Mouse (Mus musculus) mouse trophoblast stem cell (cell line): ENCODE data around the gene Spock1.

Experiments used
- in situ Hi-C, 2 experiments: fragments of 300-500 bp; cut with MseI, MboI; formaldehyde crosslinking; loops; 2 replicates in 1 of 2; 3 replicates in 1 of 2; pipeline ENCODE4 v1.15.1; 2025

The Spock1 gene

DNA sequence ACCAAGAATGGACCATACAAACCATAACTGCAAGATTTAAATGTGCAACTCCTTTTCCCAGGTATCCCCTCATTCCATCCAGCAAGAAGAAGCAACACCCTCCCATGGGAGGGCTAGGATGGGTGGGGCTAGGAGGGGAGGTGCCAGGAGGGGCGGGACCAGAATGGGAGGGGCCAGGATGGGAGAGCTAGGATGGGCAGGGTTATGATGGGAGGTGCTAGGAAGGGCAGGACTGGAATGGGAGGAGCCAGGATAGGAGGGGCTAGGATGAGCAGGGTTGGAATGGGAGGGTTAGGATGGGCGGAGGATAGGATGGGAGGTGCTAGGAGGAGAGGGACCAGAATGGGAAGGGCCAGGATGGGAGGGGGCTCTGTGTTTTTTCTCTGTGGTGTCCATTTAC lies 175.9 kb downstream of the Spock1 start:
- in situ Hi-C loops: no loop called here

DNA sequence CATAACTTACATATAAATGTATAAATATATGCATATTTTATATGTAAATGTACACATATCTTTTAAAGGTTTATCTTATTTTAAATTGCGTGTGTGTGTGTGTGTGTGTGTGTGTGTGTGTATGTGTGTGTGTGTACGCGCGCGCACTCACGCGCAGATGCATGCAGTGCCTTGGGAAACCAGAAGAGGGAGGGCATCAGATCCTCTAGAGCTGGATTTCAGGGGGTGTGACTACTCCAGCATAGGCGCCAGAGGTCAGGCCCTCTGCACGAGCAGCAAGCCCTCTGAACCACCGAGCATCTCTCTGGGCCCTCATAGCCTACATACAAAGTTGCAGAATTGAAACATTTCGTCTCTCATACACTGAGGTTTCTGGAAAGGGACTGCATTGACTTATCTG lies 180.4 kb downstream of the Spock1 start:
- in situ Hi-C loops: no loop called here

DNA sequence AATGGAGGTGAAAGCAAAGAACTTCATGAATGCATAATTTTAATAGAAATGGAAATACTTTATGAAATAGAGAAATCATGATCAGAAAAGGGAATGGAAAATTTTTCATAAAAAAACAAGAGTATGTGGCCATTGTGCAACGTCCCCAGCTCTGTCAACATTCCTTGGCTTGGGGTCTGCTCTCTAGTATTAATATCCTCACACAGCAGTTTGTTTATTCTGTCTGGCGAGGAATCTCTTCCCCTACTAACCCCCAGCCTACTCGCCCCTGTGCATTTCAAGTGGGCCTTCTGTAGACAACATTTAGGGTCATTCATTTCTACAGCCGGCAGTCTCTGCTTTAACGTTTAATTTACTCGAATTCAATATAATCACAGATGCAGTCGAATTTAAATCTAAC lies 181.5 kb downstream of the Spock1 start:
- in situ Hi-C loops: no loop called here

DNA sequence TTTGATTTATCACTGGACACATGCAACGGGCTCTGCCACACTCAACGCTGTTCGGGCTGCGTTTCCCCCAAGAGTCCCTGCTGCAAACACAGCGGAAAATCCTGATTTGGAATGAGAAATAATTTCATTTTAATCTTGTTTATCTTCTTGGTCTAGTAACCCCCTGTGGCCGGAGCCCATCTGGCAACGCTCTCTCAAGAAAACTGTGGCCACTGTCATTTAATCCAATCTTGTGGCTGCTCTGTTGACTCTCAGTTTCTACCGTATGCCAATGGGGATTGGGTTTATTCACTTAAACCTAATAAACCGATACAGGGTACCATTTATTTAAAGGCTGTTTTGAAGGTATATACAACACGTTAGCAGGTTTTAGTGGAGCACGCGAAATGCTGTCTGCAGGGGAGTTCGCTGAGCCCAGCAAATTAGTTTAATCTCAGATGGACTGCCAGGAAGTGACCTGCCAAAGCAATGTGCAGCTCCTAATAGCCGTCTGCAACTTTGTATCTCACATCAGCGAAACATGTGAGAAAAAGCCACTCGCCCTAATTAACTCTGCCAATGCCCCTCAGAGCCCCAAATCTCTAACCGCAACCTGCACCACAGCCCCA lies 185.7 kb downstream of the Spock1 start:
- in situ Hi-C loops: no loop called here

DNA sequence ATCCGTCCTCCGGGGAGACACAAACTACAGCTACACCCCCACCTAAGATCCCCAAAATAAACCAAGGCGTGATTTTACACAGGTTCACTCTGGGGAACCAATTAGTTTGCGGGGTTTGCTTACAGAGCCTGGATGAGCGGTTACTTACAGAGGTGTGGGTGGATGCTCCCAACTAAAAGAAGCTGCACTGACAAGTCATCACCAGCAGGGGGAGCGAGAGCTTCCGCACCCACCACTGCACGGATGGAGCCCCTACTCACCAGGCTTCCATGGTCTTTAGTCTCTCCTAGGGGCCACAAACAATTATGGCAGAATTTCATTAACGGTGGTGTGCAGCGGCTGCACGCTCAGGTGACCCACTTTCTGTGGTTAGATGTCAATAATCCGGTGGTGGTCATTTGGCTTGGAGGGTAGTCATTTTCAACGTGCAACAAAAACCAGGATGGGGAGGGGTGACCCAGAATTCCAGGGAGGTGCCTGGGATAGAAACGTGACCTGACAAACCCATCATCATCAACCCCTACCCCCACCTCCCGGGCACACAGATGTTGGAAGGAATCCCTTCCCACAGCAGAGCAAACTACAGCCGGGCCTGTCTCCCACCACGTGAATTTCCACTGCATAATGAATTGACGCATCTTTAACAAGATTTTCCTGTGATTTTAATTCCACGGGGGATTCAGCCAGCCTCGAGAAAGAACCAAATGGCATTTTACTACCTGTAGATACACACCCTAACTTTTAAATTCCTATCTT lies 186.4 kb downstream of the Spock1 start:
- in situ Hi-C loops: no loop called here

DNA sequence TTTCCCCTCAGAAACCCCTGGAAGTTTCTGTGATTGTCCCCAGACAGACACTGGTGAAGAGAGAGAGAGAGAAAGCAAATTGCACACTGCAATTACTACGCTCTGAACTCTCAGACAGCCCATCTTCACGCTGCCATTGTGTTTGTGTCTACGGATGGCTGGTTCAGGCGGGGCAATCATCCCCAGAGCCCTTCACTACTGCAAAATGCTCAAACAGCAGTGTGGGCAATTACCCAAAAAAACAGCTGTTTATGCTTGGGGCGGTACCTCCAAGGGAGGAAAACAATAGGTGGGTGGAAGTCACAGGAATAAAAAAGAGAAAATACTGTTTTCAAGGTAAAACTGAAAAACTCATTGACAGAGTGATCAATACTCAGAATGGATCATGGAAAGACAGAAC lies 190.0 kb downstream of the Spock1 start:
- in situ Hi-C loops: no loop called here

DNA sequence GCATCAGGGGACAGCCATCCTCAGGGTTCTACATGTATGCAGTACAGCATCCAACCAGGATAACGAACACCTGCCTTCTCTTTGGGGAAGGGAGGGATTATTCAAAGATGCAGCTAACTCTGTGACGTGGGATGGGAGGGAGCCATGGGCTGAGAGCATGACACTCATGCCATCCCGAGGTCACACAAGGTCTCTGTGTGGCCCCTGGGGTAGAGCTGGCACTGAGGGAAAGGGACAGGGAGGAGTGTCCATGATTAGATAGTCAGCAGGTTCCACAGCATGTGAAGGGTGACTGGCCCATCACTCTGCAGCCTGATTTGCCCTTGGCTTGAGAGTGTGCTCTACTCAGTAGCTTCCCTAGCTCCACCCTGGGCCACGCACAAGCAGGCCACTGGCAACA lies 195.2 kb downstream of the Spock1 start:
- in situ Hi-C loops: no loop called here

DNA sequence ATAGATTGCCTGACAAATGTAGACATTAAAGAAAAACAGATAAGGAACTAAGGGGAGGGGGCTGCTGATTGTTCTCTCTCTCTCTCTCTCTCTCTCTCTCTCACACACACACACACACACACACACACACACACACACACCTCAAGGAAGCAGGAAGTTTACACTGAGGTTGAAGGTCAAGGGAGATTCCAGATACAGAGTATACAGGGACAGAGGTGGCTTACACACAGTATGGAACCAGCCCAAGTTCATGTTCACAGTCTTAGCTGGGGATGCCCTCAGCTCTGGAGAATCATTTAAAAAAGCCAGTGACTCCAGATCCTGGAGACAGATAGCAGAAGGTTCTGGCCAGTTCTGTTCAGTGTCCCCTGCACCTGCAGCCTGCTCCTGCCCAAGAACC lies 199.7 kb downstream of the Spock1 start:
- in situ Hi-C loops: no loop called here

DNA sequence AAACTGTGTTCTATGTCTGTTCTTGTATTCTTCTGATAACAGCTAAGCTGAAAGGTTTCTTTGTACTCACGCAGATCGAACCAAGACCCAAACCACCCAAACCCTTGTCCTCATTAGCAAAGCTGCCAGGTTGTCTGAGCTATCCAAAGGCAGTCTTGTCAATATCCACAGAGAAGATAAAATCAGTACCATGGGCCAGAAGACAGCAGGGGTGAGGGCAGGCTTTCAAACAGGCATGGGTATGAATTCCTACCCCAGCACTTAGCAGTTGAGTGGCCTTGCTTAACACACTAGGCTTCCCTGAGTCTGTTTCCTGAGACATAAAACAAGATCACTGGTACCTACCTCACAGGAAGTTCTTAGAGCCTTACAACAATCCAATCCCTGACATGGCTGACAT lies 205.2 kb downstream of the Spock1 start:
- in situ Hi-C loops: no loop called here

DNA sequence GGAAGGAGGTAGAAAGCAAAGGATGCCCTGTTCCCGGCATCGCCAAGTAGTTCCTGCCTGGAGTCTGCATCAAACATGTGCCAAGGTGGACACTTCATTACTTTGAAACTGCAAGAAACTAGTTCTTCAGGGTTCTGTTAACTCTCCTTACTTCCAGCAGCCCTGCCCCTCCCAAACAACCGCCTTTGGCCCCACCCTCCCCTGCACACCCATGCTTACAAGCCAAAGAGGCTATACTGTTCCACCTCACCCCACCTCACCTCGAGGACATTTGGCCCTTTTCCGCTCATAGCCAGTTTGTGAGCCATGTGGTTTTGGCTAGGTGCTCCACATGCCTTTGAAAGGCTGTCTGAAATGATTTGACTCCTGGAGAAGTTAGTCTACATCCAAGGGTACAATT lies 211.4 kb downstream of the Spock1 start:
- in situ Hi-C loops: no loop called here

DNA sequence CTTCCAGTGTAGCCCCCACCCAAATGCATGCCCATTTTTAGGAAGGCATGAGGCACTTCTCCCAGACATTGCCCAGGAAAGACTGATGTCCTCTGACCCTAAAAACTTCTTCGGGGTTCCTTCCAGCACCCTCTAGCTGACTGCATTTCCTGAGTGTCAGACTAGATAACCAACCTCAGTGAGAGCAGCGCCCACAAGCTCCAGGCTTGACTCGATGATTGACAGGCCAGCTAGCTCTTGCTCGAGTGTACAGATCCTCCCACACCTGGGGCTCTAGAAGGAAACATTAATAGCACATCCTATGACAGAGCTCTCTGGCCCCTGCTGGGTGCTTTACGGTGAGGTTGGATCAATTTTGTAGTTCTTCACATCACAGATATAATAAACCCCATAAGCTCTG lies 219.2 kb downstream of the Spock1 start:
- in situ Hi-C loops: no loop called here

DNA sequence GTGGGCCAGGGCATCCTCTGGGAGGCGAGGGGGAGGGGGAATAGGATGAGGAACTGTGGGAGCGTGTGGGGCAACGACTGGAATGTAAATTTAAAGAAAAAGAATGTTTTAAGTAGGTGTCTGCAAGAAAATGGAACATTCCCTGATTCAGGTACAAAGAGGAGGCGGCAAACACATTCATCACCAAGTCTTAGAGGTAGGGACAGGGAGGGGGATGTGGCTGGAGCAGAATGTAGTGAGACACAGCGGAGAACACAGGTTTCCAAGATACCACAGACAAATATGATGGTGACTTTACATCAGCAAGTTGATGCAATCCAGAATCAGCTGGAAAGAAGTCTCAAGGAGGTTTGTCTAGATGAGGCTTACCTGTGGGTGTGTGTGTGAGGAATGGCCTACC lies 221.7 kb downstream of the Spock1 start:
- in situ Hi-C loops: no loop called here

DNA sequence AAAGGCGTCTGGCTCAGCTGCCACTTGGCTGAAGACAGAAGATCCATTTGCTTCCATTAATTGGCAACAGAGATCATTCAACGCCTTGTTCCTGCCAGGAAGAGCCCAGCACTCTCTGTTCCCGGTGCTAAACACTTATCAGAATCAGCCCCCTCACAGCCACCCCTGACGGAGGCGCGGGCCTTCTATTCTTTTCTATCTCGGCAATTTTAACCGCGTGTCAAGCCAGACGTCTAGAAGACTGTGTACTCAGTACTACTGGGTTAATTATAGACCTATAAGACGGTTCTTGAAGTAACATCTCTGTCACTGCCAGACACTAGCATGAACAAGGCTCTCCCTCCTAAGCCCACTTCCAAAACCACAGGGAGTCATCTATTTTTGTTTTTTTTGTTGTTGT lies 222.9 kb downstream of the Spock1 start:
- in situ Hi-C loops: no loop called here

DNA sequence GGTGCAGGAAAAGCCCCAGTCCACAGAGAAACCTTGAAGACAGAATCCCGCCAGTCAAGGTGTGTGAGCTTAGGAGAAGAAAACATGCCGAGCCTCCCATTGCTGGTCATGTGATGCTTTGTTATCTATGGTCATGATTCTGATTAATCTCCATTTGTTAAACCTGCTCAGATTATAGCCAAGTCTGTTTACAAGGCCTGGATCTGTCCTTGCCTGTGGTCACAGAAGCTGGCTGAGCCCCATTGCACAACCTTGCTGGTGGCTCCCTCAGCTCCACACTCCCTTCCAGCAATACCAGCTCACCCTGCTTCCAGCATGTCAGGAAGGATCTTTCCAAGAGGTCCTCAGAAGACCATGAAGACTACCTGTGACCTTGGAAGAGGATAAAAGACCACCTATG lies 228.5 kb downstream of the Spock1 start:
- in situ Hi-C loops: no loop called here

DNA sequence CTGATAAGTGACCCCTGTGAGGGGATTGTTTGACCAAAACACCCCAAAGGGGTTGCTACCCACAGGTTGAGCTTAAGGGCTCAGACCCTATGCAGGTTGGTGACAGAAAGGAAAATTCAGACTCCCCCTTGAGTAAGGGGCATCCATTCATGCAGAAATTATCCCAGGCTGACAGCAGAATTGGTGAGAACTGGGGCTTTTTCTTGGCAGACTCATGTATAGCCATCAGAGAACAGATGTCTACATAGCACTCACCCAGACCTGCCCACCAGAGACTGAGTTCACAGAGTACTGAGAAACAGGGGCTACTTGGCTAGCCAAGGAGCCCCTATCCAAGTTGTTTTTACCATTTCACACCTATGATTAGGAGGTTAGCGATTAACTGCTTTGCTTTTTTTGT lies 231.3 kb downstream of the Spock1 start:
- in situ Hi-C loops: no loop called here

DNA sequence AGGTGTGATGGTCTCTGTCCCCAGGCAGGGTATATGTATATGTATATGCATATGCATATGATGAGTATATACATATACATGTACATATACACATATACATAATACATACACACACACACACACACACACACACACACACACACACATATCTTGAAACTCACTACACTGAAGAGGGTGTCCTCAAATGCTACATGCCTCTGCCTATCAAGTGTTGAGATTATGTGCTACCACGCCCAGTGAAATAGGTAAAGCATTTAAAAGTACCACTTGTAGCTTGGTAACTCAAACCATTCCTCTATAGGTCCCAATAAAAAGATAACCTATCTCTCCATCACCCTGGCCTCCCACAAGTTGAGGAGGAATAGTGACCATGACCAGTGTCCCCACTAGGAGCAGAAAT lies 234.7 kb downstream of the Spock1 start:
- in situ Hi-C loops: no loop called here

DNA sequence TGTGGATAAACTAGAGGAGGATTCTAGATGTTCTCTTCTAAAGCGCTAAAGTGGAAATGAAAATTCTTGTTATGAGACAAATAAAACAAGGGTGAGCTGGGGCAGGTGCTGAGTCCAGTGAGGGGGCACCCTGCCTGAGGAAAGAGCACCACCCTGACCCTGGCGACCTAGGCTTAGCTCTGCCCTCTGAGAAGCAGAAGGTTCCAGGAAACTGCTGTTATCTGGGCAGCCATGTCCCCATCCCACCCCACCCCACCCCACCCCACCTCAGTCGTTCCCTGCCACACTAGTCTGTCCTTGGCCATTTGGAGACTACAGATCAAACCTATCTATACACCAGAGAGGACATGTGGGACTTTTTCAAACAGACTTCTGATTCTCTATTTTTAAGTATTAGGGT lies 235.4 kb downstream of the Spock1 start:
- in situ Hi-C loops: no loop called here

DNA sequence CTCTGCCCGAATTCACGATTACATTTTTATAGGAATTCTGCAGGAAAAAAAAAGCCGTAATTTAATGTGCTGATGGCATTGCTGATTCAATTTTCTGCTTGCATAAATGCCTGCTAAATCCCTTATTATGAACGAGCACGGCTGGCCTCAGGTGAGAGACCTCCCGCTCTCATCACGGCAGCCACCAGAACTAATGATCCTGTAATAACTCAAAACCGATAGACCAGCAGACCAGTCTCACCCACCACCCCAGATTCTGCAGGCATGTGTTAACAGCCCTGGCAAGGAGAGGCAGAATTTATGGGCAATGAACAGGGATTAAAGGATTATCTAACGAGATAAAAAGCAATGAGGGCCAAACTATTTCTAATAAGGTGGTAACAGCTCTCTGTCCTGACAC lies 236.2 kb downstream of the Spock1 start:
- in situ Hi-C loops: no loop called here

DNA sequence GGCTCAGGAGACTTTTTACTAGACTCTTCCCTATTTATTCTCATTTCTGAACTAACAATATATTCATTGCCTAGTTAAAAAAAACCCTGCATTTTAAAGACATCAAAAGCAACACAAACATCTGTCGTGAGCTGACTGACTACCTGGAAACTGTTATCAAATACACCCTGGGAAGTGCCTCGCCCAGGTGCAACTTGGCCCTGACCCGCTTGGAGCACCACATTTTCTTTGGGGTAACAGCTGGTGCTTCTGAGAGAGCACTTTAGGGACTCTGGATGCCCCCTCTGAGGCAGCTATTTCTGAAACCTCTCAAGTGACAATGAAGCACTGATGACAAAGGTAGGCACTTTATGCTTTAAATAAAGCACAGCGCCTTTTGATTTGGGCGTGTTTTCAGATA lies 236.8 kb downstream of the Spock1 start:
- in situ Hi-C loops: no loop called here

DNA sequence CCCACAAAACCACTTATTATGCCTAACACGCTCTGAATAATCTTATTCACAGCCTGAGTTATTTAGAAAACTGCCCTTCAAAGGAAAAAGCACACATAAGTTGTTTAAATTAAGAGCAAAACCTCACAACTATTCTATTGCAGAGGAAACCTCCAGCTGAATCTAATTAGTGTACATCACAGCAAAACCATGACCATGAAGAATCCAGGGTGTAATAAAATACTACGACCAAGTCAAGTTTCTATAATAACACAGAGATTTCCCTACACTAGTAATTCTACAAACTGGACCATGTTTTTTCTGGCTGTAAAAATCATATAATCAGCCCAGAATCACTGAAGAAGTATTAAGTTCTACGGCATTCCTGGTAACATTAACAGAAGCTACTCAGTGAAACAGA lies 240.5 kb downstream of the Spock1 start:
- in situ Hi-C loops: no loop called here

DNA sequence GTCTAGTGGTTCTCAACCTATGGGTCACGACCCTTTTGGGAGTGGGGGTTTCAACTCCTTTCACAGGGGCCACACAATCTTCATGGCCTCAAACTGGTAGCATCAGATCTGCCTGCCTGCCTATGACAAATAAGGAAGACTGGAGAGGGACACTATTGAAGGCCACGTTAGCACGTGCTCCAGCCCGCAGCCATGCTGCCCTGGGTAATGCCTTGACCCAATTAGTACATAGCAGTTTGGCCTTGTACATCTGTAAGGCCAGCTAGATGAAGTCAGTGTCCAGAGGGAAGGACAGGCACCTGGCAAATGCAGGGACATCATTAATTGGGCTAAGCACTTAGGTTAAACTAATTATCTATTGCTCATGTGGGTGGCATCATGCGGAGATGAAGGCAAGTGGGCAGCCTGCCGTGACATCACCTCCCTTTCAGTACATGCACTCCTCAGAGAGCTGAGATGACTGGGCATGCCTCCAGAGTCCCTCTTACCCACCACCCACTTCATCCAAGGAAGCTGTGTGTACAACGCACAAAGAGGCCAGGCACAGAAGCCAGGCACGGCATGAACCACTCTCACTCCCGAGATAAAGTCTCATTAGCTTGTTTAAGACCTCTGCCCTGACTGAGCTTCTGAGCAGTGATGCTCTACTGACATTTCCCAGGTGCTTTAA lies 241.8 kb downstream of the Spock1 start:
- in situ Hi-C loops: no loop called here

DNA sequence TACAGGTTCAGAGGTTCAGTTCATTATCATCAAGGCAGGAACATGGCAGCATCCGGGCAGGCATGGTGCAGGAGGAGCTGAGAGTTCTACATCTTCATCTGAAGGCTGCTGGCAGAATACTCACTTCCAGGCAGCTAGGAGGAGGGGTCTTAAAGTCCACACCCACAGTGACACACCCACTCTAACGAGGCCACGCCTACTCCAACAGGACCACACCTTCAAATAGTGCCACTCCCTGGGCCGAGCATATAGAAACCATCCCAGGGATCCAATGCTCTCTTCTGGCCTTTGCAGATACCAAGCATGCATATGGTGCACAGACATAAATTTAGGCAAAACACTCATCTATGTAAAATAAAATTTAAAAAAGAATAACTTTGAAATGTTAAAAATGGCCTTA lies 245.6 kb downstream of the Spock1 start:
- in situ Hi-C loops: no loop called here

DNA sequence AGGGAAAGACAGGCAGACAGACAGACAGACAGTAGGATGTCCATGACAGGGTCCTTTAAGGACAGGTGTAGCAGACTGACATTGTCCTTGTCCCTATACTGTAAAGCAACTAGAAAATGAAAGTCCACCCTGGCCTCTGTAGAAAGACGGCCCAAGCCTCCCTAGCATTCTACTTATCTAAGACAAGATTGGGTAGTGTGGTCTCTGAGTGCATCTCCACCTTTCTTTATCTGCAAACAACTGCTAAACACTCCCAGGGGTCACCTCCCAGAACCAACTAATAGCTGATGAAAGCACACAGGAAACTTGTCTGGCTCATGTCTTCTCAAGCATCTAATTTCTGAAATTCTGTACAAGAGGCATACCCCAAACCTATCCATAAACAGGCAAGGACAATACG lies 247.6 kb downstream of the Spock1 start:
- in situ Hi-C loops: no loop called here
